Mouse (Mus musculus): ENCODE data around the gene Gm13762. TPM values are rescaled to one million over a fixed set of nuclear protein-coding genes. Genes with fewer than 3 reads are reported as not detected.
"Not testable (repeated sequence)": the region's sequence is repeated elsewhere in the genome, so short reads cannot be mapped to it uniquely, and the experiment has no call there.

Gm13762 gene
- polyA plus RNA-seq (2016; fragmentation: Nextera tagmentation; extraction: Ambion mirVana) = not detected in 2 replicates

DNA sequence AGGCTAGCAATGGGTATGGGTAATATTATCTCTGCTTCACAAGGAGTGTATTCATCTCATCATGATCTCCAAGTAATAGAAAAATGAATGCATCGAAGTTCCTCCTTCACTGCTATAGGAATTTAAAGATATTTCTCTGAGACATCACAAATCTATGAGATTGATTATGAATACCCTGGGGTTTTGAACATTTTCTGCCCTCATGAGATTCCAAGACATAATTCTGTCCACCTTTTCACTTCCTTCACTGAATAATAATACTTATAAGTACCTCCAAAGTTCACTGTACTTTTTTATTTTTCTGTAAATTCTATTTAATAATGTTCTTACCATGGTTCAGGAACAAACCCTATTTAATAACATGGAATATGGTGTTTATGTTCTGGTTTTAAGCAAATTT is at the start of gene Gm13762:
TSS of gene Gm13762 (minus strand) at position 101 of the 400 bp plus-strand sequence.
- Histone ChIP-seq H3K4me1 (no peaks in the 10 kb centered on the region), H3K27ac (no peak within 1 kb of the TSS), H3K36me3 (no peaks in the 10 kb centered on the region), H3K27me3 (ENCODE audit: insufficient read depth, poor library complexity, severe bottlenecking) (no peaks in the 10 kb centered on the region), H3K9me3 (no peaks in the 10 kb centered on the region), H3K4me3 (no peak within 1 kb of the TSS)
- 74% methylated on average over 1 of the region's 1 CpGs for WGBS
- no peak for DNase-seq (ENCODE audit: low spot score)

DNA sequence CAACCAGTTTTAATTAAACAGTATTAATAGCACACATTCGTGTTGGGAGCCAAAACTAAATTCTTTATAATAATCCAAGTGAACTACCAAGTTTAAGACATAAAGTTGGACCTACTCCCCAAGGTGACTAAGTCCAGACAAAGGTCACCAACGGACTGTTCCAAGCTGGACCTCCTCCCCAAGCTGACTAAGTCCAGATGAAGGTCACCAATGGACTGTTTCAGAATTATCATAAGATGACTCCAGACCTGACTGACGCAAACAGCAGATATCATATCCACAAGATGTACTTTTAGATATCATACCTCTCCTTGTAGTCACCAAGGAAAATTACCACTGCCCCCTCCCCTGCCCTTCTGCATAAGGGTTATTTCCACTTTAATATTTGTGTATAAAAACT is 41.4 kb upstream of the Gm13762 start:
- H3K27ac ChIP-seq; H3K9me3 ChIP-seq; DNase-seq (ENCODE audit: low spot score); H3K4me1 ChIP-seq; H3K4me3 ChIP-seq; H3K36me3 ChIP-seq; H3K27me3 ChIP-seq (ENCODE audit: insufficient read depth, poor library complexity, severe bottlenecking): not testable (repeated sequence)
- 70% methylated on average over 3 of the region's 3 CpGs for WGBS

DNA sequence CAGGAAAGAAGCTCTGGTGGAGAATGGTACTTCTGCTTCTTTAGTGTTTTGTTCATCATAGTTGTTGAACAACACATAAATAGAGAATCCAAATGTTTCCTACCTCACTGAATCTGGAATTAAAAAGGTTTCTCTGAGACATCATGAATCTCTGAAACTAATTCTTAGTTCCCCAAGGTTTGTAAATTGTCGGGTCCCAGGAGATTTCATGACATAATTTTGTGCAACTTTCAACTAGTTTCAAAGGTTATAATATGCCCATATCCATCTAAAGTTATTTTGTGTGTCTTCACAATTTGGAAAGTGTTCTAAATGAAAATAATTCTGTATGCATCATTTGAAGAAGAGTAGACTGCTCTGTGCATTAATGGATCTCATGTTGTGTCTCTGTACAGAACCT is 38.2 kb upstream of the Gm13762 start, which contains the start of gene Olfr1216:
TSS of gene Olfr1216 (minus strand) at position 101 of the 400 bp plus-strand sequence.
- H3K4me1 ChIP-seq = no peaks in the 10 kb centered on the region
- no peaks in the 10 kb centered on the region for H3K27me3 ChIP-seq (ENCODE audit: insufficient read depth, poor library complexity, severe bottlenecking)
- no peak within 1 kb of the TSS for H3K27ac ChIP-seq
- no peaks in the 10 kb centered on the region for H3K9me3 ChIP-seq
- 70% methylated on average over 1 of the region's 1 CpGs for WGBS
- no peak for DNase-seq (ENCODE audit: low spot score)
- H3K4me3 ChIP-seq = no peak within 1 kb of the TSS
- H3K36me3 ChIP-seq = no peaks in the 10 kb centered on the region

DNA sequence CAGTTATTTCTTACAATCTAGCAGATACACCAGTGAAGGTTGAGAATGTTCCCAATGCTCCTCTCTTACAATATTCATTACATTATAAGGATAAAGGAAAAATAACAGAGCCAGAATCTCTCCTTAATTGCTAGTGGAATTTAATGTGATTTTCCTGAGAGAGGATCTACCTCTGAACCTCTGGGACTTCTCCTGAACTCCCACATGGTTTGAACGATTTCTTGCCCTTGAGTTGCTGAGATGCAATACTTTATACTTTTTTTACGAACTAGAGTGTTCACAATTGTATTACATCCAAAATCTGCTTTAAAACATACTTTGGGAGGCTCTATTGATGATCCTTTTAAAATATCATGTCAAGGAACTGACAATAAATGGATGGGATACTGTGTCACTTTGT is 26.8 kb upstream of the Gm13762 start, which contains the start of gene Olfr1215:
TSS of gene Olfr1215 (minus strand) at position 101 of the 400 bp plus-strand sequence.
- Histone ChIP-seq H3K36me3 (no peaks in the 10 kb centered on the region), H3K9me3 (no peaks in the 10 kb centered on the region), H3K4me1 (no peaks in the 10 kb centered on the region), H3K4me3 (no peak within 1 kb of the TSS), H3K27me3 (ENCODE audit: insufficient read depth, poor library complexity, severe bottlenecking) (no peaks in the 10 kb centered on the region), H3K27ac (no peak within 1 kb of the TSS)
- WGBS = 71% methylated on average over 2 of the region's 2 CpGs
- no peak for DNase-seq (ENCODE audit: low spot score)

DNA sequence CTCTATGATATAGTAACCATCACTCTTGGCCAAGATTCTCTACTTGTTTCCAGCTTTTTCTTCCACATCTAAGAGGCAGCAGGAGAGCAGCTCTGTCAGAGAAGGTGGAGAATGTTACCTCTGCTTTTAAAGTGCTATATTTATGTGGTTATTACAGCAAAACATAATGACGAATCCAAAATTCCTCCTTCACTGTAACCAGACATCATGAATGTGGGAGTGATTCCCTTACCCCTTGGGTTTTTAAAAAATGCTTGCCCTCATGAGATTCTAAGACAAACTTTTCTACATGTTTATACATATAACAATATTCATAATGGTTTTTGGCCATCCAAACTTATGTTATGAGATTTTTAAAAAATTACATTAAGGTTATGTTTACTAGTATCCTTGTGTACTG is 12.5 kb upstream of the Gm13762 start, which contains the start of gene Olfr1214:
TSS of gene Olfr1214 (minus strand) at position 101 of the 400 bp plus-strand sequence.
- H3K27me3 ChIP-seq (ENCODE audit: insufficient read depth, poor library complexity, severe bottlenecking) = no peaks in the 10 kb centered on the region
- no peak for DNase-seq (ENCODE audit: low spot score)
- H3K27ac ChIP-seq = no peak within 1 kb of the TSS
- 80% methylated on average over 1 of the region's 1 CpGs for WGBS
- H3K36me3 ChIP-seq = no peaks in the 10 kb centered on the region
- H3K4me3 ChIP-seq = no peak within 1 kb of the TSS
- H3K4me1 ChIP-seq = no peaks in the 10 kb centered on the region
- no peaks in the 10 kb centered on the region for H3K9me3 ChIP-seq

DNA sequence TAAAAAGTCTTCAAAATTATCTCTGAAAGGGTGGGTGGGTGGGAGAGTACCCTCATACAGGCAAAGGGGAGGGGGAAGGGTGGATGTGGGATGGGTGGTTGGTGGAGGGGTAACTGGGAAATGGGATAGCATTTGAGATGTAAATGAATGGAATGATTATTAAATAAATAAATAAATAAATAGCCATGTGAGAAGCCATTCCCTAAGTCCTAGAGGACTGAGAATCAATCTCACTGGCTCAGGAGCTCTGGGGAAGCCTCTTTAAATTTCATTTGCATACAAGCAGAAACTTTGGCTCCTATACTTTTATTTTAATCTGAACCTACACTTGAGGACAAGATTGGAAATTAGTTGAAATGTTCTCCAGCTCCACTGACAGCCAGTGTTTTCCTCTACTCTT is 26.4 kb downstream of the Gm13762 start, which contains the start of gene Olfr1212:
TSS of gene Olfr1212 (plus strand) at position 301 of the 400 bp plus-strand sequence.
- H3K4me1 ChIP-seq = no peaks in the 10 kb centered on the region
- H3K4me3 ChIP-seq = no peak within 1 kb of the TSS
- H3K9me3 ChIP-seq = no peaks in the 10 kb centered on the region
- no peak within 1 kb of the TSS for H3K27ac ChIP-seq
- H3K36me3 ChIP-seq = no peaks in the 10 kb centered on the region
- no peak for DNase-seq (ENCODE audit: low spot score)
- no peaks in the 10 kb centered on the region for H3K27me3 ChIP-seq (ENCODE audit: insufficient read depth, poor library complexity, severe bottlenecking)

DNA sequence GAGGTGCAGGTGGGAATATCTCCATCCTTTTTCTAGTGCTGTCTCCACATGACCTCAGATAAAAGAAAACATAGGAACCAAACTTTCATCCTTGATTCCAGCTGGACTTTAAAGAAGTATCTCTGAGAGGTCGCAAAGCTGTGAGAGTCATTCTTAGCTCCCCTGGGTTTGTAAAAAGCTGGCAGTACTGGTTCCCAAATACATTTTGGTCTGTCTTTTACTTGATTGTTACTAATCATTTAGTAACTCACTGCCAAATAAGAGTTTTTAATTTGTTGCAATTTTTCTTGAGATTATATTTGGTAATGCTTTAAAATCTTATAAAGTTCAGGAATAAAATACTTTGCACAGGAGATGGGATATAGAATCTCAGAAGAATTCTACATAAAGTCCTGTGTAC is 42.1 kb downstream of the Gm13762 start, which contains the start of gene Olfr1211:
TSS of gene Olfr1211 (minus strand) at position 101 of the 400 bp plus-strand sequence.
- Histone ChIP-seq H3K36me3 (no peaks in the 10 kb centered on the region), H3K4me3 (no peak within 1 kb of the TSS), H3K4me1 (no peaks in the 10 kb centered on the region), H3K27me3 (ENCODE audit: insufficient read depth, poor library complexity, severe bottlenecking) (no peaks in the 10 kb centered on the region), H3K9me3 (no peaks in the 10 kb centered on the region), H3K27ac (no peak within 1 kb of the TSS)
- WGBS = 81% methylated on average over 1 of the region's 1 CpGs
- DNase-seq (ENCODE audit: low spot score) = no peak

Other genes starting within 250 kb of the Gm13762 start
- not detected in 2 replicates for gene Olfr1197, start 247.9 kb downstream of the Gm13762 start, polyA plus RNA-seq (2016; fragmentation: Nextera tagmentation; extraction: Ambion mirVana)
- not detected in 2 replicates for gene Olfr1198, start 228.9 kb downstream of the Gm13762 start, polyA plus RNA-seq (2016; fragmentation: Nextera tagmentation; extraction: Ambion mirVana)
- gene Olfr1199, start 219.8 kb downstream of the Gm13762 start, polyA plus RNA-seq (2016; fragmentation: Nextera tagmentation; extraction: Ambion mirVana) = not detected in 2 replicates
- not detected in 2 replicates for gene Olfr1200, start 209.8 kb downstream of the Gm13762 start, polyA plus RNA-seq (2016; fragmentation: Nextera tagmentation; extraction: Ambion mirVana)
- gene Olfr1201, start 187.2 kb downstream of the Gm13762 start, polyA plus RNA-seq (2016; fragmentation: Nextera tagmentation; extraction: Ambion mirVana) = not detected in 2 replicates
- not detected in 2 replicates for gene Olfr1202, start 165.8 kb downstream of the Gm13762 start, polyA plus RNA-seq (2016; fragmentation: Nextera tagmentation; extraction: Ambion mirVana)
- gene Olfr1205, start 150.5 kb downstream of the Gm13762 start, polyA plus RNA-seq (2016; fragmentation: Nextera tagmentation; extraction: Ambion mirVana) = not detected in 2 replicates
- gene Olfr1204, start 131.0 kb downstream of the Gm13762 start, polyA plus RNA-seq (2016; fragmentation: Nextera tagmentation; extraction: Ambion mirVana) = not detected in 2 replicates
- not detected in 2 replicates for gene Olfr1206, start 117.0 kb downstream of the Gm13762 start, polyA plus RNA-seq (2016; fragmentation: Nextera tagmentation; extraction: Ambion mirVana)
- gene Olfr1208, start 78.0 kb downstream of the Gm13762 start, polyA plus RNA-seq (2016; fragmentation: Nextera tagmentation; extraction: Ambion mirVana) = not detected in 2 replicates
- not detected in 2 replicates for gene Olfr1209, start 65.1 kb downstream of the Gm13762 start, polyA plus RNA-seq (2016; fragmentation: Nextera tagmentation; extraction: Ambion mirVana)
- not detected in 2 replicates for gene Olfr1211, start 42.2 kb downstream of the Gm13762 start, polyA plus RNA-seq (2016; fragmentation: Nextera tagmentation; extraction: Ambion mirVana)
- gene Olfr1212, start 26.3 kb downstream of the Gm13762 start, polyA plus RNA-seq (2016; fragmentation: Nextera tagmentation; extraction: Ambion mirVana) = not detected in 2 replicates
- not detected in 2 replicates for gene Olfr1214, start 12.4 kb upstream of the Gm13762 start, polyA plus RNA-seq (2016; fragmentation: Nextera tagmentation; extraction: Ambion mirVana)
- gene Olfr1215, start 26.7 kb upstream of the Gm13762 start, polyA plus RNA-seq (2016; fragmentation: Nextera tagmentation; extraction: Ambion mirVana) = not detected in 2 replicates
- gene Olfr1216, start 38.1 kb upstream of the Gm13762 start, polyA plus RNA-seq (2016; fragmentation: Nextera tagmentation; extraction: Ambion mirVana) = not detected in 2 replicates
- gene Olfr1217, start 51.8 kb upstream of the Gm13762 start, polyA plus RNA-seq (2016; fragmentation: Nextera tagmentation; extraction: Ambion mirVana) = not detected in 2 replicates
- not detected in 2 replicates for gene Olfr1218, start 80.9 kb upstream of the Gm13762 start, polyA plus RNA-seq (2016; fragmentation: Nextera tagmentation; extraction: Ambion mirVana)
- not detected in 2 replicates for gene Olfr1219, start 103.2 kb upstream of the Gm13762 start, polyA plus RNA-seq (2016; fragmentation: Nextera tagmentation; extraction: Ambion mirVana)
- not detected in 2 replicates for gene Olfr1220, start 126.6 kb upstream of the Gm13762 start, polyA plus RNA-seq (2016; fragmentation: Nextera tagmentation; extraction: Ambion mirVana)
- gene Olfr1221, start 137.0 kb upstream of the Gm13762 start, polyA plus RNA-seq (2016; fragmentation: Nextera tagmentation; extraction: Ambion mirVana) = not detected in 2 replicates
- gene Olfr1222, start 152.8 kb upstream of the Gm13762 start, polyA plus RNA-seq (2016; fragmentation: Nextera tagmentation; extraction: Ambion mirVana) = not detected in 2 replicates
- gene Olfr1223, start 171.3 kb upstream of the Gm13762 start, polyA plus RNA-seq (2016; fragmentation: Nextera tagmentation; extraction: Ambion mirVana) = not detected in 2 replicates
- gene Olfr1224-ps1, start 183.8 kb upstream of the Gm13762 start, polyA plus RNA-seq (2016; fragmentation: Nextera tagmentation; extraction: Ambion mirVana) = not detected in 2 replicates
- gene Olfr1225, start 194.4 kb upstream of the Gm13762 start, polyA plus RNA-seq (2016; fragmentation: Nextera tagmentation; extraction: Ambion mirVana) = not detected in 2 replicates
- gene Olfr1226, start 219.8 kb upstream of the Gm13762 start, polyA plus RNA-seq (2016; fragmentation: Nextera tagmentation; extraction: Ambion mirVana) = not detected in 2 replicates